Mouse (Mus musculus) erythroblast, embryonic 14.5 days (primary cell): Measurements from ENCODE around the gene Dqx1.

Source experiments
- GATA1 ChIP-seq: IDR thresholded peaks from 2 replicates; pipeline ENCODE4 v1.6.1; 2012; ENCODE audit warnings: low read length, inconsistent platforms, mixed read lengths
- TAL1 ChIP-seq: IDR thresholded peaks from 3 replicates; pipeline ENCODE4 v1.6.1; 2012; ENCODE audit warnings: low read length, inconsistent platforms, mixed read lengths

GRCm38 (mm10) chr6:83101316-83101687 is 43.7 kb downstream of the Dqx1 start, which contains the start of the genes Ccdc142 and Gm42688:
- TF ChIP-seq TAL1 (no peak), GATA1 (no peak)
